Mouse (Mus musculus) intestine, postnatal 0 days (tissue): ENCODE results near the gene Lpar1. TPM values are rescaled to one million over a fixed set of nuclear protein-coding genes. Genes with fewer than 3 reads are reported as not detected.

ENCODE experiments used
- ATAC-seq: fragments of 200-750 bp; cut with Nextera tagmentation; 2 replicates; pipeline ENCODE4 v1.8.0; 2017; ENCODE audit warnings: mild to moderate bottlenecking, moderate TSS enrichment, moderate library complexity
- H3K27ac ChIP-seq: fragments of 300-500 bp; sonication (generic); 2 replicates; pipeline ENCODE4 v1.5.1; 2014; ENCODE audit warnings: mild to moderate bottlenecking, low read depth, low read length, moderate library complexity
- H3K27me3 ChIP-seq: fragments of 300-500 bp; sonication (generic); replicated peaks from 2 replicates; pipeline ENCODE4 v1.6.1; 2014; ENCODE audit warnings: low read length, mixed read lengths; ENCODE audit not compliant: control insufficient read depth, insufficient read depth
- H3K36me3 ChIP-seq: fragments of 300-500 bp; sonication (generic); 2 replicates; pipeline ENCODE4 v1.6.1; 2014; ENCODE audit warnings: mild to moderate bottlenecking, moderate library complexity; ENCODE audit not compliant: control insufficient read depth, insufficient read depth
- H3K4me1 ChIP-seq: fragments of 300-500 bp; sonication (generic); replicated peaks from 2 replicates; pipeline ENCODE4 v1.6.1; 2014; ENCODE audit warnings: antibody characterized with exemption, low read length, mixed read lengths; ENCODE audit not compliant: control insufficient read depth, insufficient read depth
- H3K4me2 ChIP-seq: fragments of 300-500 bp; sonication (generic); replicated peaks from 2 replicates; pipeline ENCODE4 v1.6.1; 2014; ENCODE audit warnings: low read depth, mild to moderate bottlenecking, moderate library complexity
- H3K4me3 ChIP-seq: fragments of 300-500 bp; sonication (generic); 2 replicates; pipeline ENCODE4 v1.5.1; 2014; ENCODE audit warnings: low read depth, low read length
- H3K9ac ChIP-seq: fragments of 300-500 bp; sonication (generic); 2 replicates; pipeline ENCODE4 v1.6.1; 2014; ENCODE audit warnings: mild to moderate bottlenecking, low read depth, low read length
- H3K9me3 ChIP-seq: fragments of 300-500 bp; sonication (generic); 2 replicates; pipeline ENCODE4 v1.6.1; 2016; ENCODE audit warnings: mixed run types; ENCODE audit not compliant: control insufficient read depth
- CTCF ChIP-seq: sonication (generic); IDR thresholded peaks from 2 replicates; pipeline ENCODE4 v1.5.1; 2016; ENCODE audit warnings: low read depth, mild to moderate bottlenecking, control low read depth, antibody characterized with exemption, moderate library complexity
- WGBS: fragments of 180-500 bp; shearing (Covaris S2); extraction: QIAGEN DNeasy Blood & Tissue Kit; methylation state at CpG from one replicate; pipeline ENCODE4 v1.1.7; 2014; 5-methylcytosine and 5-hydroxymethylcytosine counted together
- polyA plus RNA-seq: library from polyadenylated mRNA; unstranded; fragments of >200 nt; fragmentation: Nextera tagmentation; extraction: Ambion mirVana; gene quantifications from 2 replicates; pipeline ENCODE4 v1.2.1, GENCODE M21; 2015

Gene Lpar1
- polyA plus RNA-seq, 1 experiment from 2014 or later, result 64.9 TPM

DNA sequence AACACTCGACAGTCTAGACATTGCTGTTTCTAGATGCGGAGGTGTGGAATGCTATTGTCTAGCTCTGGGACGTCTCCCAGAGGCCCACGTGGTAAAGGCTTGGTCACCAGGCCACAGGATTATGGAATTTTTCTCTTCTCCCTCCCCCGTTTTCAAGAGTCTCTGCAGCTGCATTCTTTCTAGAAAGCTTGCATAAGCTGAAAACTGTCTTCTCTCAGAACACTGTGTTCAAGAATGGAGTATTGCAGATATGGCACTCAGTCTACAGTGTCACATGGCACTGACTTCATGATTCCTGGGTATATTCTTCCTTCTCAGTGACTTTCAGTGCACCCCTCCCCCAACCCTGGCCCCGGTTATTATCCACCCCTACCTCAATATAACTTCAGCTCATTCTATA is 107.9 kb downstream of the Lpar1 start:
- Histone ChIP-seq H3K4me2 (no peak overlapping the region), H3K27me3 (no peaks in the 10 kb centered on the region), H3K4me1 (no peaks in the 10 kb centered on the region), H3K4me3 (no peak overlapping the region), H3K9ac (no peak overlapping the region), H3K36me3 (0 out of 2 replicates have a peak, but pooled peaks cover 3% of the 10 kb centered on the region), H3K9me3 (no peaks in the 10 kb centered on the region), H3K27ac (no peak overlapping the region)
- TF ChIP-seq CTCF, result no peak
- ATAC-seq, result no peak
- 78% methylated on average over 6 of the region's 6 CpGs for WGBS

DNA sequence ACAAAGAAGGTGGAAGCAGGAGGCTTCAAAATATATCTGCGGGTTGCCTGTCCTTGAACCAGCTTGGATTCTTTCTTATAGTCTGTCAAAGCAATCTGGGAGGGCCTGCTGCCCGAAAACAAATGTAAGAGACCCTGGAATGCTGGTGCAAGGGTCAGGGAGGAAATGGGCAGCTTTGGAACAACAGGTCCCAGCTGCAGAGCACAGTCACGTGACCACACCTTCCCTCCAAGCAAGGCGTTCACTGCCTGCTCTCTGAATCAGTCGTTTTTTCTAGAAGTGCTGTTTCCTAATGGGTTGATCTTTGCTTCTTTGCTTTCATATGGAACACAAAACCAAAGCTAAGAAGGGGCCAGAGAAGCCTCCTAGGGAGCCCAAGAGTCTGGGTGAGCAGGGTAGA is 111.4 kb downstream of the Lpar1 start:
- Histone ChIP-seq H3K36me3 (no peaks in the 10 kb centered on the region; the same call in 1 of the 2 replicates), H3K4me1 (no peaks in the 10 kb centered on the region), H3K9me3 (no peaks in the 10 kb centered on the region), H3K27ac (peak overlapping the region; percentile 41; the same call in 1 of the 2 replicates), H3K27me3 (no peaks in the 10 kb centered on the region), H3K4me3 (no peak overlapping the region), H3K4me2 (no peak overlapping the region), H3K9ac (no peak overlapping the region)
- peak; percentile 63; the same call in 1 of the 2 replicates for ATAC-seq
- 26% methylated on average over 5 of the region's 5 CpGs for WGBS
- no peak for TF ChIP-seq CTCF

GRCm38 (mm10) chr4:58438654-58439053 is 115.0 kb downstream of the Lpar1 start:
- no peak for TF ChIP-seq CTCF
- WGBS, result 88% methylated on average over 7 of the region's 7 CpGs

GRCm38 (mm10) chr4:58437271-58437670 is 116.4 kb downstream of the Lpar1 start:
- Histone ChIP-seq H3K27ac (no peak overlapping the region), H3K4me3 (no peak overlapping the region), H3K9me3 (no peaks in the 10 kb centered on the region), H3K9ac (no peak overlapping the region), H3K4me1 (no peaks in the 10 kb centered on the region), H3K36me3 (peaks cover 4% of the 10 kb centered on the region; the same call in 1 of the 2 replicates), H3K27me3 (no peaks in the 10 kb centered on the region), H3K4me2 (no peak overlapping the region)
- 89% methylated on average over 15 of the region's 15 CpGs for WGBS
- ATAC-seq, result no peak
- peak; percentile 50 for TF ChIP-seq CTCF

More at GRCm38 (mm10) chr4:58438654-58439053, 115.0 kb downstream of the Lpar1 start:
- H3K36me3 ChIP-seq, result peaks cover 4% of the 10 kb centered on the region; the same call in 1 of the 2 replicates
- no peak overlapping the region for H3K4me3 ChIP-seq
- H3K9ac ChIP-seq, result no peak overlapping the region
- H3K4me1 ChIP-seq, result no peaks in the 10 kb centered on the region
- H3K27ac ChIP-seq, result no peak overlapping the region
- no peaks in the 10 kb centered on the region for H3K27me3 ChIP-seq
- ATAC-seq, result no peak
- no peaks in the 10 kb centered on the region for H3K9me3 ChIP-seq
- H3K4me2 ChIP-seq, result no peak overlapping the region

DNA sequence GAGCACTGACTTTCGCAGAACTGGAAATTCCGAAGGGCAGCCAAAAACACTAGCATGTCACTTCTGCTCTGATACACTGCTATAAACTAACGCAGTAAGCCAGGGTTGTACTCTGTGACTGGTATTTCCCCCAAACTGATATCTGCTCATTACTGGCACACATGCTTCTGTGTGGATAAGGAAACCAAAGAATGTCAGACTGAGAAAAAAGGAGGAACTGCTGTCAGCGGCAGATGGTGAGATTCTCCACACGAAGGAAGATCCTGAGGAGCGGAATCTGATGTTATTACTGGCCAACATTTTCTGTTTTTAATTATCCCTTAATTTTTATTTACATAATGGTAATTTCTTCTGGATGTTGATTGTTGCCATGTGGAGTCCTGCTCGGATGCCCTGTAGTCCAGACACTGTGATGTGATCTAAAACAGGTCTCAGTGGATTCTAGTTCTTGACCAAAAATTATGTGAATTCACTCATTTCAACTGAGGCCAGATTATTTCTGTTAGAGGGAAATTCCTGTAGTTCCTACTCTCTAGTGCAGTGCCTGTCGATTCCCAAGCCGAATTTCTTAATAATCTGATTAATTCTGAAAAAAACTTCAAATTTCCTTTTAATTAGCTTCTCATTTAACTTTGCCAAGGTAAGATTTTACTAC is 130.3 kb downstream of the Lpar1 start:
- no peaks in the 10 kb centered on the region for H3K27me3 ChIP-seq
- H3K4me1 ChIP-seq, result no peaks in the 10 kb centered on the region
- TF ChIP-seq CTCF, result no peak
- no peaks in the 10 kb centered on the region for H3K36me3 ChIP-seq
- H3K9ac ChIP-seq, result no peak overlapping the region
- H3K9me3 ChIP-seq, result no peaks in the 10 kb centered on the region
- ATAC-seq, result no peak
- H3K27ac ChIP-seq, result no peak overlapping the region
- no peak overlapping the region for H3K4me3 ChIP-seq
- H3K4me2 ChIP-seq, result no peak overlapping the region
- WGBS, result 61% methylated on average over 9 of the region's 9 CpGs

DNA sequence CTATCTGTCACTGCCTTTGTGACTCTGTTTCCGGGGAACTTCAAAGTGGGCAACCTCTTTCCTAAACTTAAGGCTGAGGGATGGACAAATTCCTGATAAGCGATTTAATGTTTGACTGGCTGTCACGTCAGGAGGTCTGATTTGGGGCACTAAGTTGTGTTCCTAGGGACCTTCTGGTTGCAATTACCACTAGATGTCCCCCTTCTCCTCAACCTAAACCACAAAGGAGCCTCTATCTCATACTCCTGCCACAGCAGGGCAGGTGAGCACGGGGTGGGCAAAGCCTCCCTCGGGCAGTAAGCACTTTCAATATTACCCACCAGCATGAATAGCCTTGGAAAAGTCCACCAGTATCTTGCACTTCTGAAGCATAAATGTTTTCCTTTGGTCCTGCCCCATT is 134.5 kb downstream of the Lpar1 start:
- peak; percentile 74 for TF ChIP-seq CTCF
- no peak overlapping the region for H3K27ac ChIP-seq
- WGBS, result 19% methylated on average over 5 of the region's 5 CpGs
- H3K36me3 ChIP-seq, result no peaks in the 10 kb centered on the region
- no peak overlapping the region for H3K4me3 ChIP-seq
- no peaks in the 10 kb centered on the region for H3K27me3 ChIP-seq
- H3K4me2 ChIP-seq, result no peak overlapping the region
- no peaks in the 10 kb centered on the region for H3K9me3 ChIP-seq
- no peak for ATAC-seq
- H3K4me1 ChIP-seq, result no peaks in the 10 kb centered on the region
- H3K9ac ChIP-seq, result no peak overlapping the region
